Mouse (Mus musculus) thymus, adult 2 months (tissue): ENCODE data around the gene Olfr1396.

Source experiments
- CTCF ChIP-seq: fragments of 200-500 bp; IDR thresholded peaks from 2 replicates; pipeline ENCODE4 v1.5.1; 2012; ENCODE audit warnings: mild to moderate bottlenecking, control low read depth, low read length, moderate library complexity, borderline replicate concordance; ENCODE audit not compliant: control insufficient read depth, poor library complexity, insufficient read depth; ENCODE audit errors: extremely low read depth
- POLR2A ChIP-seq: fragments of 200-500 bp; IDR thresholded peaks from 2 replicates; pipeline ENCODE4 v1.6.1; 2012; ENCODE audit warnings: mild to moderate bottlenecking, low read length, control low read depth, moderate library complexity; ENCODE audit not compliant: control insufficient read depth, poor library complexity, insufficient read depth; ENCODE audit errors: extremely low read depth

GRCm38 (mm10) chr11:49156821-49157814 lies 42.4 kb upstream of the Olfr1396 start:
- TF ChIP-seq POLR2A, result no peak
- no peak for TF ChIP-seq CTCF
